Mouse (Mus musculus) neural tube, embryonic 15.5 days (tissue): ENCODE measurements around the gene Zfp119b. TPM values are rescaled to one million over a fixed set of nuclear protein-coding genes. Genes with fewer than 3 reads are reported as not detected.
A peak's percentile ranks its signal among the peaks of the same experiment; 100 is the strongest.

Experiments
- ATAC-seq: fragments of 200-750 bp; cut with Nextera tagmentation; 2 replicates; pipeline ENCODE4 v1.8.0; 2017; ENCODE audit warnings: mild to moderate bottlenecking, moderate TSS enrichment, moderate library complexity; ENCODE audit not compliant: low FRiP score
- H3K27ac ChIP-seq: fragments of 300-500 bp; sonication (generic); replicated peaks from 2 replicates; pipeline ENCODE4 v1.5.1; 2015; ENCODE audit warnings: mild to moderate bottlenecking, inconsistent platforms
- H3K27me3 ChIP-seq: fragments of 300-500 bp; sonication (generic); replicated peaks from 2 replicates; pipeline ENCODE4 v1.6.1; 2015; ENCODE audit warnings: inconsistent platforms
- H3K36me3 ChIP-seq: fragments of 300-500 bp; sonication (generic); 2 replicates; pipeline ENCODE4 v1.6.1; 2015; ENCODE audit warnings: inconsistent platforms
- H3K4me1 ChIP-seq: fragments of 300-500 bp; sonication (generic); 2 replicates; pipeline ENCODE4 v1.6.1; 2015; ENCODE audit warnings: inconsistent platforms
- H3K4me2 ChIP-seq: fragments of 300-500 bp; sonication (generic); 2 replicates; pipeline ENCODE4 v1.6.1; 2015; ENCODE audit warnings: inconsistent platforms, mild to moderate bottlenecking, moderate library complexity
- H3K4me3 ChIP-seq: fragments of 300-500 bp; sonication (generic); replicated peaks from 2 replicates; pipeline ENCODE4 v1.5.1; 2015; ENCODE audit warnings: mild to moderate bottlenecking, inconsistent platforms
- H3K9ac ChIP-seq: fragments of 300-500 bp; sonication (generic); replicated peaks from 2 replicates; pipeline ENCODE4 v1.6.1; 2015; ENCODE audit warnings: mild to moderate bottlenecking, inconsistent platforms
- H3K9me3 ChIP-seq: fragments of 300-500 bp; sonication (generic); replicated peaks from 2 replicates; pipeline ENCODE4 v1.6.1; 2016; ENCODE audit warnings: inconsistent platforms
- WGBS: fragments of 180-500 bp; shearing (Covaris S2); methylation state at CpG from one replicate; pipeline ENCODE4 v1.1.7; 2015; ENCODE audit warnings: mixed read lengths; 5-methylcytosine and 5-hydroxymethylcytosine counted together
- polyA plus RNA-seq: library from polyadenylated mRNA; unstranded; fragments of >200 nt; fragmentation: Nextera tagmentation; extraction: Ambion mirVana; gene quantifications from 2 replicates; pipeline ENCODE4 v1.2.1, GENCODE M21; 2015

Gene Zfp119b
- polyA plus RNA-seq, 1 experiment from 2014 or later, result 9.2 TPM

GRCm38 (mm10) chr17:55967186-55967585 lies 17.9 kb upstream of the Zfp119b start:
- peaks cover 39% of the 10 kb centered on the region for H3K4me1 ChIP-seq
- H3K36me3 ChIP-seq, result peaks cover 35% of the 10 kb centered on the region
- no peaks in the 10 kb centered on the region for H3K9me3 ChIP-seq
- H3K4me2 ChIP-seq, result no peak overlapping the region
- no peaks in the 10 kb centered on the region for H3K27me3 ChIP-seq
- no peak overlapping the region for H3K27ac ChIP-seq
- H3K4me3 ChIP-seq, result no peak overlapping the region
- 91% methylated on average over 4 of the region's 4 CpGs for WGBS
- no peak overlapping the region for H3K9ac ChIP-seq
- ATAC-seq, result no peak

GRCm38 (mm10) chr17:55964996-55965395 lies 15.7 kb upstream of the Zfp119b start:
- Histone ChIP-seq H3K4me3 (no peak overlapping the region), H3K4me1 (peaks cover 26% of the 10 kb centered on the region), H3K9ac (no peak overlapping the region), H3K27me3 (no peaks in the 10 kb centered on the region), H3K4me2 (no peak overlapping the region), H3K9me3 (no peaks in the 10 kb centered on the region), H3K36me3 (peaks cover 43% of the 10 kb centered on the region), H3K27ac (no peak overlapping the region)
- no peak for ATAC-seq
- 82% methylated on average over 9 of the region's 9 CpGs for WGBS

- H3K4me2 ChIP-seq, result no peak overlapping the region
- H3K9me3 ChIP-seq, result no peaks in the 10 kb centered on the region
- H3K4me1 ChIP-seq, result peaks cover 26% of the 10 kb centered on the region
- WGBS, result 95% methylated on average over 10 of the region's 10 CpGs
- no peak overlapping the region for H3K9ac ChIP-seq
- no peak for ATAC-seq
- no peak overlapping the region for H3K27ac ChIP-seq
- no peak overlapping the region for H3K4me3 ChIP-seq
- H3K36me3 ChIP-seq, result peaks cover 43% of the 10 kb centered on the region
- H3K27me3 ChIP-seq, result no peaks in the 10 kb centered on the region
Observed at GRCm38 (mm10) chr17:55964496-55964895, 15.2 kb upstream of the Zfp119b start.

- Histone ChIP-seq H3K27me3 (no peaks in the 10 kb centered on the region), H3K36me3 (peaks cover 43% of the 10 kb centered on the region), H3K4me1 (peaks cover 20% of the 10 kb centered on the region), H3K27ac (no peak overlapping the region), H3K9ac (no peak overlapping the region), H3K4me3 (no peak overlapping the region), H3K4me2 (no peak overlapping the region), H3K9me3 (no peaks in the 10 kb centered on the region)
- WGBS, result 80% methylated on average over 14 of the region's 14 CpGs
- no peak for ATAC-seq
Observed at GRCm38 (mm10) chr17:55963171-55963570, 13.9 kb upstream of the Zfp119b start.

- ATAC-seq, result no peak
Observed at GRCm38 (mm10) chr17:55961631-55962030, 12.3 kb upstream of the Zfp119b start.

GRCm38 (mm10) chr17:55960791-55961190 lies 11.5 kb upstream of the Zfp119b start:
- Histone ChIP-seq H3K36me3 (peaks cover 23% of the 10 kb centered on the region), H3K9ac (no peak overlapping the region), H3K9me3 (no peaks in the 10 kb centered on the region), H3K27ac (no peak overlapping the region), H3K4me1 (peaks cover 43% of the 10 kb centered on the region), H3K27me3 (no peaks in the 10 kb centered on the region), H3K4me2 (no peak overlapping the region), H3K4me3 (no peak overlapping the region)
- no peak for ATAC-seq

More at GRCm38 (mm10) chr17:55961631-55962030, 12.3 kb upstream of the Zfp119b start:
- Histone ChIP-seq H3K9ac (no peak overlapping the region), H3K9me3 (no peaks in the 10 kb centered on the region), H3K4me2 (no peak overlapping the region), H3K27me3 (no peaks in the 10 kb centered on the region), H3K4me3 (no peak overlapping the region), H3K27ac (no peak overlapping the region), H3K36me3 (peaks cover 30% of the 10 kb centered on the region), H3K4me1 (peaks cover 35% of the 10 kb centered on the region)
- WGBS, result 97% methylated on average over 7 of the region's 7 CpGs

GRCm38 (mm10) chr17:55959946-55960740 lies 10.8 kb upstream of the Zfp119b start:
- Histone ChIP-seq H3K4me3 (peak overlapping the region; percentile 58), H3K4me1 (peaks cover 48% of the 10 kb centered on the region), H3K9ac (peak overlapping the region; percentile 53), H3K27ac (peak overlapping the region; percentile 98), H3K9me3 (no peaks in the 10 kb centered on the region), H3K27me3 (no peaks in the 10 kb centered on the region; the same call in 1 of the 2 replicates), H3K4me2 (peak overlapping the region; percentile 70), H3K36me3 (peaks cover 19% of the 10 kb centered on the region)
- 81% methylated on average over 10 of the region's 10 CpGs for WGBS
- ATAC-seq, result no peak

- peak within 1 kb of the TSS; percentile 70 for H3K4me2 ChIP-seq
- H3K27ac ChIP-seq, result peak within 1 kb of the TSS; percentile 98
- H3K9ac ChIP-seq, result peak within 1 kb of the TSS; percentile 53
- H3K9me3 ChIP-seq, result no peaks in the 10 kb centered on the region
- WGBS, result under 1% methylated on average over 46 of the region's 46 CpGs
- H3K4me3 ChIP-seq, result peak within 1 kb of the TSS; percentile 58
- peaks cover 48% of the 10 kb centered on the region for H3K4me1 ChIP-seq
- peaks cover 7% of the 10 kb centered on the region; the same call in 1 of the 2 replicates for H3K27me3 ChIP-seq
- peaks cover 11% of the 10 kb centered on the region; the same call in 1 of the 2 replicates for H3K36me3 ChIP-seq
- ATAC-seq, result peak; percentile 89
Observed at GRCm38 (mm10) chr17:55958918-55959728, 9.8 kb upstream of the Zfp119b start, which contains the start of gene Yju2. Gene Yju2 (plus strand): TSS chr17:55959099.

GRCm38 (mm10) chr17:55958584-55958886 lies 9.2 kb upstream of the Zfp119b start:
- H3K9ac ChIP-seq, result peak overlapping the region; percentile 45
- peaks cover 48% of the 10 kb centered on the region for H3K4me1 ChIP-seq
- peak overlapping the region; percentile 70 for H3K4me2 ChIP-seq
- WGBS, result 27% methylated on average over 2 of the region's 2 CpGs
- no peak for ATAC-seq
- H3K4me3 ChIP-seq, result peak overlapping the region; percentile 58
- peaks cover 11% of the 10 kb centered on the region; the same call in 1 of the 2 replicates for H3K36me3 ChIP-seq
- no peaks in the 10 kb centered on the region for H3K9me3 ChIP-seq
- H3K27ac ChIP-seq, result peak overlapping the region; percentile 98
- peaks cover 8% of the 10 kb centered on the region; the same call in 1 of the 2 replicates for H3K27me3 ChIP-seq

GRCm38 (mm10) chr17:55957726-55958583 lies 8.7 kb upstream of the Zfp119b start:
- H3K27ac ChIP-seq, result peak overlapping the region; percentile 98
- WGBS, result 79% methylated on average over 13 of the region's 13 CpGs
- no peak for ATAC-seq
- H3K9ac ChIP-seq, result peak overlapping the region; percentile 45
- peaks cover 11% of the 10 kb centered on the region; the same call in 1 of the 2 replicates for H3K36me3 ChIP-seq
- H3K4me3 ChIP-seq, result peak overlapping the region; percentile 58
- no peaks in the 10 kb centered on the region for H3K9me3 ChIP-seq
- peaks cover 46% of the 10 kb centered on the region for H3K4me1 ChIP-seq
- H3K4me2 ChIP-seq, result peak overlapping the region; percentile 76
- H3K27me3 ChIP-seq, result peaks cover 8% of the 10 kb centered on the region; the same call in 1 of the 2 replicates

GRCm38 (mm10) chr17:55957168-55957567 lies 7.9 kb upstream of the Zfp119b start:
- peaks cover 45% of the 10 kb centered on the region for H3K4me1 ChIP-seq
- peak; percentile 15; the same call in 1 of the 2 replicates for ATAC-seq
- 14% methylated on average over 9 of the region's 9 CpGs for WGBS
- H3K4me3 ChIP-seq, result peak overlapping the region; percentile 48; the same call in 1 of the 2 replicates
- H3K27me3 ChIP-seq, result peaks cover 8% of the 10 kb centered on the region; the same call in 1 of the 2 replicates
- H3K36me3 ChIP-seq, result peaks cover 8% of the 10 kb centered on the region; the same call in 1 of the 2 replicates
- peak overlapping the region; percentile 36; the same call in 1 of the 2 replicates for H3K9ac ChIP-seq
- H3K4me2 ChIP-seq, result peak overlapping the region; percentile 76
- H3K9me3 ChIP-seq, result no peaks in the 10 kb centered on the region
- H3K27ac ChIP-seq, result peak overlapping the region; percentile 48; the same call in 1 of the 2 replicates
